Mouse (Mus musculus): ENCODE measurements around the gene Aagab. TPM values are rescaled to one million over a fixed set of nuclear protein-coding genes. Genes with fewer than 3 reads are reported as not detected.

Gene Aagab
- total RNA-seq (2023): 10 to 100 TPM; 26.0 to 30.1 TPM

DNA sequence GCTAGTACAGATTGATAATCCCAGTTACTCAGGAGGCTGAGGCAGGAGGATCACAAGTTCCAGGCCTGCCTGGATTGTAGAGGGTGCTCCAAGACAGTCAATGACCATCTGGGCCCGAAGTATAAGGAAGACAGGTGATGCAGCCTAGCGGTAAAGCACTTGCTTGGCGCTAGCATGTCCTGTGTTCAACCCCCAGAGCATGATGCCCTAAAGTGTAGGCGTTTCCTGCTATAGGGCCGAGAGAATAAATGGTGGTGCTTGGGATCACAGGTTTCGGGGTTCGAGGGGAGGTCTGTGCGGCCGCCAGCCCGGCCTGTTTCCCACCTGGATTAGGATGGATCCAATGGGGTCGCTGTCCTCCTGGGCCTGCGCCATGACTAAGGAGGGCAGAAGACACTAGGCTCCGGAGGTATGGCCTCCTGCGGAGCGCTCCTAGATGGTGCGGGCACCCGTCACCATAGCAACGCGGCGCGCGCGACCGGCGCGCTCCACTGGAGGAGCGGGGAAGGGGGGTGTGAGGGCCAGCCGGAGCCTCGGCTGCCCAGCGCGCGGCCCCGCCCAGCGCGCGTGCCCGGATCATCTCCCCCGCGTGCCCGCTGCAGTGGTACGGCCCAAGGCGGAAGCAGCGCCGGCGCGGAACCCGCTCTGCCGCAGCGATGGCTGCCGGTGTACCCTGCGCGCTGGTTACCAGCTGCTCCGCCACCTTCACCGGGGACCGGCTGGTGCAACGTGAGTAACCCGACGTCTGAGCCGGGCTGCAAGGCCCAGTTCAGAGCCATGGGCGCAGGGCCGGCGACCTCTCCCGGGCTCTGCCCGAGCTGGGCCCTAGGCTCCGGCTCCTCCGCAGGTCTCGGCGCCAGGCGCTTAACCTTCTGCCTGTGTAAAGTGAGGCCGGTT, at the start of gene Aagab, which contains the start of gene Iqch:
Gene Aagab, plus strand, starts transcription at position 618 of the 897 bp plus-strand sequence.
Gene Iqch, minus strand, starts transcription at position 451 of the 897 bp plus-strand sequence.

Other genes starting within 250 kb of the Aagab start
- 10 to 100 TPM; 39.4 to 41.5 TPM for gene Map2k5, start 224.8 kb upstream of the Aagab start, total RNA-seq (2023)
- gene 2300009A05Rik, start 203.4 kb upstream of the Aagab start, total RNA-seq (2023): 10 to 100 TPM; 15.8 to 22.4 TPM
- gene Iqch, start 167 bp upstream of the Aagab start, total RNA-seq (2023): under 1 TPM in 1 of 2 experiments, not detected in 1; 0.15 TPM
- 10 to 100 TPM; 39.5 to 48.8 TPM for gene Smad3, start 155.3 kb downstream of the Aagab start, total RNA-seq (2023)

Data from B cell, adult 67 days (primary cell).